Mouse (Mus musculus) liver, adult 2 months (tissue): ENCODE measurements around the gene Insm1.

Experiments used
- CTCF ChIP-seq: fragments of 200-500 bp; IDR thresholded peaks from 2 replicates; pipeline ENCODE4 v1.5.1; 2011; ENCODE audit warnings: low read depth, low read length, control low read depth
- POLR2A ChIP-seq: fragments of 200-500 bp; IDR thresholded peaks from 2 replicates; pipeline ENCODE4 v1.6.1; 2011; ENCODE audit warnings: low read length, control low read depth; ENCODE audit not compliant: insufficient read depth; ENCODE audit errors: extremely low read depth

DNA sequence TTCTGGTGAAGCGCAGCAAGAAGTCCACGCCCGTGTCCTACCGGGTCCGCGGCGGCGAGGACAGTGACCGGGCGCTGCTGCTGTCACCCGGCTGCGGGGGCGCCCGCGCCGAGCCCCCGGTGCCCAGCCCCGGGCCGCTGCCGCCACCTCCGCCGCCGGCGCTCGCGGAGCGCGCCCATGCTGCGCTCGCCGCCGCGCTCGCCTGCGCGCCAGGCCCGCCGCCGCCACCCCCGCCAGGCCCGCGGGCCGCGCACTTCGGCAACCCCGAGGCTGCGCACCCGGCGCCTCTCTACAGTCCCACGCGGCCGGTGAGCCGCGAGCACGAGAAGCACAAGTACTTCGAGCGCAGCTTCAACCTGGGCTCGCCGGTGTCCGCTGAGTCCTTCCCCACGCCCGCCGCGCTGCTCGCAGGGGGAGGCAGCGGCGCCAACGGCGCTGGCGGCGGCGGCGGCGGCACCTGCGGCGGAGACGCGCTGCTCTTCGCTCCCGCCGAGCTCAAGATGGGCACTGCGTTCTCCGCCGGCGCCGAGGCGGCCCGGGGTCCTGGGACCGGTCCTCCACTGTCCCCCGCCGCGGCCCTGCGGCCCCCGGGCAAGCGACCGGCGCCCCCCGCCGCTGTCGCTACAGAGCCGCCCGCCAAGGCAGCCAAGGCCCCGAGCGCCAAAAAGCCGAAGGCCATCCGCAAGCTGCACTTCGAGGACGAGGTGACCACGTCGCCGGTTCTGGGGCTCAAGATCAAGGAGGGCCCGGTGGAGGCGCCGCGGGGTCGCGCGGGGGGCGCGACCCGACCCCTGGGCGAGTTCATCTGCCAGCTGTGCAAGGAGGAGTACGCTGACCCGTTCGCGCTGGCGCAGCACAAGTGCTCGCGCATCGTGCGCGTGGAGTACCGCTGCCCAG lies 806 bp downstream of the Insm1 start:
- no peak for TF ChIP-seq POLR2A
- TF ChIP-seq CTCF, result no peak
